Mouse (Mus musculus) heart, embryonic 14.5 days (tissue): ENCODE data around the gene Grk5. TPM values are rescaled to one million over a fixed set of nuclear protein-coding genes. Genes with fewer than 3 reads are reported as not detected.
A peak's percentile ranks its signal among the peaks of the same experiment; 100 is the strongest.

Experiments
- ATAC-seq: fragments of 200-750 bp; cut with Nextera tagmentation; 2 replicates; pipeline ENCODE4 v1.8.0; 2017; ENCODE audit warnings: low read depth, moderate TSS enrichment; ENCODE audit not compliant: insufficient number of reproducible peaks, insufficient read depth, low FRiP score
- H3K27ac ChIP-seq, 2 experiments: fragments of 200-500 bp in 1 of 2; fragments of 300-500 bp in 1 of 2; sonication (generic) in 1 of 2; replicated peaks in 1 of 2; 2 replicates each; pipeline ENCODE4 v1.5.1; 2012 to 2014; ENCODE audit warnings: low read depth in 2 of 2, low read length in 2 of 2, control low read depth in 1 of 2, mild to moderate bottlenecking in 1 of 2, mixed read lengths in 1 of 2; ENCODE audit not compliant: control insufficient read depth in 1 of 2, insufficient read depth in 1 of 2
- H3K27me3 ChIP-seq: fragments of 300-500 bp; sonication (generic); 2 replicates; pipeline ENCODE4 v1.6.1; 2014; ENCODE audit warnings: mild to moderate bottlenecking, low read length, control low read depth; ENCODE audit not compliant: control insufficient read depth, insufficient read depth
- H3K36me3 ChIP-seq: fragments of 300-500 bp; sonication (generic); 2 replicates; pipeline ENCODE4 v1.6.1; 2014; ENCODE audit warnings: mild to moderate bottlenecking, control low read depth, low read length, mixed read lengths; ENCODE audit not compliant: control insufficient read depth, insufficient read depth
- H3K4me1 ChIP-seq, 2 experiments: fragments of 200-500 bp in 1 of 2; fragments of 300-500 bp in 1 of 2; sonication (generic) in 1 of 2; 2 replicates each; pipeline ENCODE4 v1.6.1; 2012 to 2014; ENCODE audit warnings: low read length in 2 of 2, control low read depth in 1 of 2, mixed read lengths in 1 of 2; ENCODE audit not compliant: control insufficient read depth in 2 of 2, insufficient read depth in 2 of 2
- H3K4me2 ChIP-seq: fragments of 300-500 bp; sonication (generic); 2 replicates; pipeline ENCODE4 v1.6.1; 2014; ENCODE audit warnings: mild to moderate bottlenecking, low read length
- H3K4me3 ChIP-seq, 2 experiments: fragments of 200-500 bp in 1 of 2; fragments of 300-500 bp in 1 of 2; sonication (generic) in 1 of 2; 2 replicates each; pipeline ENCODE4 v1.5.1; 2012 to 2014; ENCODE audit warnings: low read length in 2 of 2, mild to moderate bottlenecking in 2 of 2, control low read depth in 1 of 2, low read depth in 1 of 2, moderate library complexity in 1 of 2; ENCODE audit not compliant: control insufficient read depth in 1 of 2, insufficient read depth in 1 of 2
- H3K9ac ChIP-seq: fragments of 300-500 bp; sonication (generic); 2 replicates; pipeline ENCODE4 v1.6.1; 2014; ENCODE audit warnings: mild to moderate bottlenecking, low read length
- H3K9me3 ChIP-seq: fragments of 300-500 bp; sonication (generic); 2 replicates; pipeline ENCODE4 v1.6.1; 2016; ENCODE audit warnings: low read length, control low read depth; ENCODE audit not compliant: control insufficient read depth
- WGBS: fragments of 180-500 bp; shearing (Covaris S2); extraction: QIAGEN DNeasy Blood & Tissue Kit; methylation state at CpG from one replicate; pipeline ENCODE4 v1.1.7; 2014; 5-methylcytosine and 5-hydroxymethylcytosine counted together
- polyA plus RNA-seq: library from polyadenylated mRNA; unstranded; fragments of >200 nt; fragmentation: Nextera tagmentation; extraction: Ambion mirVana; gene quantifications from 2 replicates; pipeline ENCODE4 v1.2.1, GENCODE M21; 2014

The Grk5 gene
- polyA plus RNA-seq, 1 experiment from 2014 or later = 4.5 TPM

GRCm38 (mm10) chr19:60945801-60946311 lies 56.3 kb downstream of the Grk5 start:
- Histone ChIP-seq H3K9me3 (no peaks in the 10 kb centered on the region), H3K27ac (peak overlapping the region; percentile 72 to 76), H3K4me1 (peaks cover 17 to 41% of the 10 kb centered on the region in 2 experiments), H3K4me2 (no peak overlapping the region), H3K4me3 (no peak overlapping the region), H3K9ac (no peak overlapping the region), H3K27me3 (no peaks in the 10 kb centered on the region), H3K36me3 (no peaks in the 10 kb centered on the region)
- WGBS = 53% methylated on average over 3 of the region's 3 CpGs
- peak; percentile 66 for ATAC-seq

GRCm38 (mm10) chr19:60946656-60947055 lies 57.1 kb downstream of the Grk5 start:
- Histone ChIP-seq H3K9ac (no peak overlapping the region), H3K4me3 (no peak overlapping the region), H3K27me3 (no peaks in the 10 kb centered on the region), H3K36me3 (no peaks in the 10 kb centered on the region), H3K4me2 (no peak overlapping the region), H3K4me1 (peaks cover 14 to 37% of the 10 kb centered on the region in 2 experiments), H3K27ac (peak overlapping the region; percentile 72 to 76), H3K9me3 (no peaks in the 10 kb centered on the region)
- WGBS = 55% methylated on average over 2 of the region's 2 CpGs
- peak; percentile 42; the same call in 1 of the 2 replicates for ATAC-seq

- no peaks in the 10 kb centered on the region for H3K36me3 ChIP-seq
- no peaks in the 10 kb centered on the region for H3K27me3 ChIP-seq
- no peak for ATAC-seq
- WGBS = 69% methylated on average over 1 of the region's 1 CpGs
- H3K9me3 ChIP-seq = no peaks in the 10 kb centered on the region
- peaks cover 14 to 55% of the 10 kb centered on the region in 2 experiments for H3K4me1 ChIP-seq
- H3K4me3 ChIP-seq = no peak overlapping the region
- no peak overlapping the region for H3K4me2 ChIP-seq
- H3K9ac ChIP-seq = no peak overlapping the region
- peak overlapping the region; percentile 50 to 52; a peak in 3 of 4 replicates for H3K27ac ChIP-seq
Observed at GRCm38 (mm10) chr19:60948996-60949395, 59.4 kb downstream of the Grk5 start.

GRCm38 (mm10) chr19:60950056-60950869 lies 60.7 kb downstream of the Grk5 start:
- Histone ChIP-seq H3K27ac (peak overlapping the region in 1 of 2 experiments; percentile 52; a peak in 2 of 4 replicates), H3K9me3 (no peaks in the 10 kb centered on the region), H3K9ac (no peak overlapping the region), H3K4me1 (peaks cover 14 to 55% of the 10 kb centered on the region in 2 experiments), H3K36me3 (no peaks in the 10 kb centered on the region), H3K4me2 (no peak overlapping the region), H3K27me3 (no peaks in the 10 kb centered on the region), H3K4me3 (no peak overlapping the region)
- WGBS = 56% methylated on average over 7 of the region's 7 CpGs
- ATAC-seq = peak; percentile 45; the same call in 1 of the 2 replicates

- WGBS = 92% methylated on average over 2 of the region's 2 CpGs
- Histone ChIP-seq H3K27ac (no peak overlapping the region), H3K4me1 (peaks cover 2 to 26% of the 10 kb centered on the region in 2 experiments), H3K4me3 (no peak overlapping the region), H3K9me3 (no peaks in the 10 kb centered on the region), H3K9ac (no peak overlapping the region), H3K36me3 (no peaks in the 10 kb centered on the region), H3K27me3 (no peaks in the 10 kb centered on the region), H3K4me2 (no peak overlapping the region)
- no peak for ATAC-seq
Observed at GRCm38 (mm10) chr19:60955131-60955530, 65.6 kb downstream of the Grk5 start.

- no peak overlapping the region for H3K4me3 ChIP-seq
- WGBS = 94% methylated on average over 1 of the region's 1 CpGs
- no peaks in the 10 kb centered on the region for H3K27me3 ChIP-seq
- peaks cover 0 to 20% of the 10 kb centered on the region in 2 experiments; a peak in 3 of 4 replicates for H3K4me1 ChIP-seq
- no peaks in the 10 kb centered on the region for H3K36me3 ChIP-seq
- no peak for ATAC-seq
- H3K27ac ChIP-seq = no peak overlapping the region
- no peaks in the 10 kb centered on the region for H3K9me3 ChIP-seq
- H3K4me2 ChIP-seq = no peak overlapping the region
- H3K9ac ChIP-seq = no peak overlapping the region
Observed at GRCm38 (mm10) chr19:60955712-60956111, 66.2 kb downstream of the Grk5 start.

- no peak for ATAC-seq
- no peaks in the 10 kb centered on the region for H3K9me3 ChIP-seq
- H3K4me1 ChIP-seq = peaks cover 0 to 18% of the 10 kb centered on the region in 2 experiments; a peak in 3 of 4 replicates
- no peak overlapping the region for H3K4me2 ChIP-seq
- no peaks in the 10 kb centered on the region for H3K27me3 ChIP-seq
- H3K36me3 ChIP-seq = no peaks in the 10 kb centered on the region
- no peak overlapping the region for H3K9ac ChIP-seq
- H3K4me3 ChIP-seq = no peak overlapping the region
- no peak overlapping the region for H3K27ac ChIP-seq
Observed at GRCm38 (mm10) chr19:60956198-60956750, 66.7 kb downstream of the Grk5 start.
